Mouse (Mus musculus) left cerebral cortex, adult 18-20 months (tissue): ENCODE data around the gene Casd1. TPM values are rescaled to one million over a fixed set of nuclear protein-coding genes. Genes with fewer than 3 reads are reported as not detected.
"Not testable (repeated sequence)": the region's sequence is repeated elsewhere in the genome, so short reads cannot be mapped to it uniquely, and the experiment has no call there.

ENCODE experiments used
- DNase-seq, 2 experiments: peaks; one replicate each; pipeline ENCODE4 v3.0.0; 2021 to 2022; ENCODE audit warnings: low spot score in 2 of 2, mixed read lengths in 1 of 2
- total RNA-seq, 2 experiments: library from RNA; stranded (reverse); gene quantifications; 2 replicates each; pipeline ENCODE4 v1.2.3; 2021

Casd1 gene
- total RNA-seq, 2 experiments from 2014 or later: 48.2 to 49.9 TPM

DNA sequence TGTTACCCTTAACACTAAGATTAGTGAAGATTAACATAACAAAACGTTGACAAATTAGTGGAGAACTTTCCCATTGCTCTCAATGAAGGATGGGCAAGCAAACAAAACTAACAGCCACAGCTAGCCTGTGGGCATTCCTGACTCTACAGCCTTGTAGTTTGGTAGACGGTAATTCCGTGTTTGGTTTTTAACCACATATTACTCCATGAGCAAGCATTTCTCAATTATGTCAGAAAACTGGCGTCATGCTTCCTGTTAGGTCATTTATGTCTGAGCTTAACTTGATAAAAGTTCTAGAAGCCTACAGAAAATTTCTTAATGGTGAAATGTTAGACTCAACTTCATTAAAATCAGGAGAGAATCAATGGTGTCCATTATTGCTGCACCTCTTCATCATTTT lies 11.2 kb downstream of the Casd1 start:
- DNase-seq: no peak

- no peak for DNase-seq
Observed at GRCm38 (mm10) chr6:4612431-4612830, 11.8 kb downstream of the Casd1 start.

- DNase-seq: no peak
Observed at GRCm38 (mm10) chr6:4617911-4618310, 17.3 kb downstream of the Casd1 start.

DNA sequence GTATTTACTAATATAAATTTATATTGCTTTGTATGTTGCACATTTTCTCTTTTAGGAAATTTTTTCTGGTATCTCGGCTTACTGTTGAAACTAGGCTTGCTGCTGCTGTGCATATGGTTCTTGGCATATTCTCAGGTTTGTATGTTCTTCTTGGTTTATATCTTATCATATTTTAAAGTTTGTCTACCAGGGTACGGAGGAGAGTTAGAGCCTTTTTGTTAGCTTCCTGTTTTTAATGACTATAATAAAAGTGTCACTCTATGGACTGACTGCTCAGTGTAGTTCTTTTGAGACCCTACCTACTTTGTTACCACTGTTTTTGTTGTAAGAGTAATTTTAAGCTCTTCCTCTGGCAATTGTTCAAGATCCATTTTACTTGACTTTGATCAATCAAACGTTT lies 30.8 kb downstream of the Casd1 start:
- no peak for DNase-seq

DNA sequence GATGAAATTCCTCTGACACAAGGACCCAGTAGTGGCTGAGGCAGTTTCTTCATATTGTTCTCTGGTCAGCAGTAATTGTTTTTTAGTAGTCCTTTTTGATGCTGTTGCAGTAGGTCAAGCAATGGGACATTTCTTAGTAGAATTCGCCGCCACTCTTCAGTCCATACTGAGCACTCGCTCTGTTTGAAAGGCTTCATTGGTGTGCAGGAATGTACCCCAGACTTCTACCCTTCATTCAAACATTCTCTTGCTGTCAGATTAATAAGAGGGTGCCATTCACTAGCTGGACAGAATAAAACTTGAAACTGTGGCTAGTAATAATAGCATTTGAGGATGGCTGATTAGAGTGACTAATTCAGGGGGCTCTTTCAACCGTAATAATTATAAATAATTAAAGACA lies 32.5 kb downstream of the Casd1 start:
- DNase-seq: no peak

- DNase-seq: no peak
Observed at GRCm38 (mm10) chr6:4634804-4635203, 34.2 kb downstream of the Casd1 start.

- no peak for DNase-seq
Observed at GRCm38 (mm10) chr6:4642068-4642467, 41.4 kb downstream of the Casd1 start.

- DNase-seq: no peak
Observed at GRCm38 (mm10) chr6:4647351-4647750, 46.7 kb downstream of the Casd1 start.

- no peak for DNase-seq
Observed at GRCm38 (mm10) chr6:4652596-4653134, 52.0 kb downstream of the Casd1 start.

DNA sequence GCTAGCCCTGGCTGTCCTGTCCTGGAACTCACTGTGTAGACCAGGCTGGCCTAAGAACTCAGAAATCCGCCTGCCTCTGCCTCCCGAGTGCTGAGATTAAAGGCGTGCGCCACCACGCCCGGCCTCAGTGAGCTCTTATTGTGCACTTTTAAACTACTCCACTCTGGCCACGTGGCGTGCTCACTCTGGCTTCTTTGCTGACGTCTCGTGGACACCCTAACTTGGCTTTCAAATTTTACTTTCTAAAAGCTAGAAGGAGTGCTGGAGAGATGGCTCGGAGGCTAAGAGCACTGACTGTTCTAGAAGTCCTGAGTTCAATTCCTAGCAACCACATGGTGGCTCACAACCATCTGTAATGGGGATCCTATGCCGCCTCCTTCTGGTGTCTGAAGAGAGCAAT lies 53.1 kb downstream of the Casd1 start:
- not testable (repeated sequence) for DNase-seq

DNA sequence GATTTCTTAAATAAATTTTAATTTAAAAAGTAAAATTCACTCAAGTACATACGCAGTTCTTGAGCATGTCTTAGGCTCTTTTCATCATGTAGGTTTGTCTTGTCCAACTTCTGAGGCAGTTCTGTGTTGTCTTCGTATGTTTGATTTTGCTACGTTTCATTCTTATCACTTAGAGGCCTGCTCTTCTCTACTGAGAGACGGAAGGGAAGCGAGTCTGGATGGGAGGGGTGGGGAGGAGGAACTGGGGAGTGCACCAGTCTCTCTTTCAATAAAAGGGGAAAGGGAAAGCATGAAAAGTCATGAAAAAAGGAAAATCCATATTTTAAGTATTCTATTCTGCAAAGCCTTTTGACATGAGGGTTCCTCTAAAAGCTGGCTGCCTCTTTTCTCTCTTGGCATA lies 54.8 kb downstream of the Casd1 start:
- DNase-seq: no peak

- no peak for DNase-seq
Observed at GRCm38 (mm10) chr6:4655924-4656323, 55.3 kb downstream of the Casd1 start.

DNA sequence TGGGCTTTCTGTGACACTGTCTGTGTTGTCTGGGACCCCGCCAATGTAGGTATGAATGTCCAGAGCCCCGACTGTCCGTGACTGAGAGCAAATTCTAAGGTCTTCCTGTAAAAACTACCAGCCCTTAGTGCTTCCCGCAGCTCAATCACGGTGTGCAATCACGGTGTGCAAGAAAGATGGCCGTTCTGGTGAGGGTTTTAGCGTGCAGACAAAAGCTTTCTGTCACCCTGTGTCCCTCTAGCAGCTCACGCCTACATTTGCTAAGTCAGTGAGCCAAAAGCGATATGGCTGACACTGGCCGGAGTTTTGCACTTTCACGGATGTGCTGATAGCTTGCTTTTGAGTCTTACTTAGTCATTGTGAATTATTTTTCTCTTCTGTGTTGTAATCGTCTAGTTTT lies 58.2 kb downstream of the Casd1 start:
- DNase-seq: no peak

DNA sequence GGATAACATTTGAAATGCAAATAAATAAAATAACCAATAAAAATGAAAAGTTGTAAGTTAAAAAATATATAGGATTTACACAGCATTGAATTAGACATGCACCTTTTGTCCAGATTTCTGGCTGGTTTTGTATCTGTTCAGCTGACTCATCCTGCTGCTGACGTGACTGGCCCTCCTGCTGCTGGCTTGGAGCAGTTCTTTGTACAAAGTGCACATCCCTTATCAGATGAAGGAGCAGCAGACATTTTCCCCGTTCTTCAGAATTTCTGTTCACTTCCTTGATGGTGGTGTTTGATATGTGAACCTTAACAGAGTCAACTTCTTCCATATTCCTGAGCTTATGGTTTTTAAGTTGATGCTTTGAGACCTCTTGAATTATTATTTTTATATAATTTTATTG lies 62.9 kb downstream of the Casd1 start:
- DNase-seq: no peak

DNA sequence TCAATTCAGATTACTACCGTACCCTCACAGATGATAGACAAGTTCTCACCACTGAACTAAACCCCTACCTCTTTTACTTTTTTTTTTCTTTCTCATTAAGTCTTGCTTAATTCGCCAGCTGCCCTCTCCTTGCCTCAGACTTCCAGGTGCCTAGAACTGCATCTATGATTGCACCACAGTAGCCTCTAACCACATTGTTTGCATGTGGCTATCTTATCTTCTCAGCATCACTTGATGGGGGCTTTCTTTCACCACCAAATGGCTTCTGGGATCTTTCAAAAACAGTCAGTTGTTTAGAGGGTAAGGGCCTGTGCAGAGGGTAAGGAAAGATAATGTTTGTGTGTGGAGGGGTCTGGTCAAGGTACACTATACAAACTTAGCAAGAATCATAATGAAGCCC lies 63.7 kb downstream of the Casd1 start:
- DNase-seq: no peak

GRCm38 (mm10) chr6:4665154-4665553 lies 64.5 kb downstream of the Casd1 start:
- no peak for DNase-seq

GRCm38 (mm10) chr6:4677356-4677761 lies 76.7 kb downstream of the Casd1 start:
- DNase-seq: no peak

DNA sequence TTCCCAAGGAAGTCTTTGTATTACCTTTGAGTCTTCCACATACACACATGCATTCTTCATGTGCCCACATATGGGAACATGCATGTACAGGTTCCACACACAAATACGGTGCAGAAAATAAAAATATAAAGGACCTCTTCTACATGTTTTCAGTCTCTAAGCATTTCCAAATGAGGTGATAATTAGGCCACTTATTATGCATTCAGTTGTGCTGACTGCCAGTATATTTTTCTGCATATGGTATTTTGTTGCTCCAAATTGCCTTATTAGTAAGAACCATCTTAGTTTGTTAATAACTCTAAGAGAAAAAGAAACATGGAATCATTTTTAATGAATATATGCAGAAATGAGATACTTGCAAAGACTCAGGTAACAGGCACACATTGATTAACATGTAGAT lies 79.3 kb downstream of the Casd1 start:
- no peak for DNase-seq

GRCm38 (mm10) chr6:4680576-4680975 lies 79.9 kb downstream of the Casd1 start:
- no peak for DNase-seq

GRCm38 (mm10) chr6:4684706-4685340 lies 84.2 kb downstream of the Casd1 start:
- DNase-seq: no peak

GRCm38 (mm10) chr6:4690438-4690837 lies 89.8 kb downstream of the Casd1 start:
- no peak for DNase-seq
